29 mouse cellular contexts compared by ENCODE assay signal in the genomic region with DNA sequence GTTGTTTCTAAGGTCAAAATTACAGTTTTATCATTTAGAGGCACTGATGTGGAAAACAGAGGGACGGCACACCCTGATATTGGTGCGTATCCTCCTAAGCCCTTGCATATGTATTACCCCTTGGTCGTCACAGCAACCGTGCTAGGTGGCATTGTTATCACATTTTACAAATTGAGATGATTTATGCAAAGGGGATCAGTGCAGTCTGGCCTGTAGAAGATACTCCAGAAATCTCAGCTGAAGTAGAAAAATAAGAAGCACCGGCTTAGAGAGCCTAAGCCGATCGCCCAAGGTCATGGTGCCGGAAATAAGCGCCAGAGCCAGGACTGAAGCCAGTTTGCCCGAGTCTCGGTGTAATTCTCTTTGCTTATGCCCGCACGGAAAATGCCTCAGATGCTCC.
DNase-seq lines count a peak whose midpoint lies in the region; ATAC-seq lines count a peak whose summit lies in the region.
"Had no signal": no experiment of that assay in that cellular context is flagged by ENCODE, and none has a peak within 500 bp of the region (broad histone marks: within the 10 kb centered on the region; RNA-seq: fewer than 3 reads in every experiment).

No protein-coding gene starts in this region.

- no peak overlapping the region for H3K27ac ChIP-seq in forebrain, embryonic 16.5 days (ENCODE audit: low read length)
- H3K27ac ChIP-seq in forebrain, embryonic 12.5 days: no peak overlapping the region
- H3K27ac ChIP-seq in midbrain, embryonic 14.5 days (replicated peaks; ENCODE audit: low read depth, low read length): 0 out of 2 replicates have a peak overlapping the region, but pooled peaks have one; percentile 23
- H3K27ac ChIP-seq: embryonic facial prominence, embryonic 13.5 days; hindbrain, embryonic 15.5 days; limb, embryonic 12.5 days; liver, embryonic 15.5 days; neural tube, embryonic 13.5 days; stomach, postnatal 0 days had no signal

- peak; percentile 67; the same call in 1 of the 2 replicates for ATAC-seq in forebrain, embryonic 16.5 days
- no peak for ATAC-seq in forebrain, embryonic 12.5 days (ENCODE audit: low FRiP score)
- peak; percentile 67; the same call in 1 of the 2 replicates for ATAC-seq in midbrain, embryonic 14.5 days (ENCODE audit: low FRiP score, low TSS enrichment)
- ATAC-seq: activated CD4-positive, CD25-positive, alpha-beta regulatory T cell, adult 4 months; inflammation-experienced regulatory T-cells, adult 6 months had no signal

- no peak overlapping the region for H3K4me2 ChIP-seq in forebrain, embryonic 16.5 days (ENCODE audit: low read length)
- no peak overlapping the region for H3K4me2 ChIP-seq in forebrain, embryonic 12.5 days
- H3K4me2 ChIP-seq in midbrain, embryonic 14.5 days (ENCODE audit: low read length): peak overlapping the region; percentile 5; the same call in 1 of the 2 replicates
- H3K4me2 ChIP-seq: embryonic facial prominence, embryonic 13.5 days; heart, embryonic 12.5 days; hindbrain, embryonic 15.5 days; limb, embryonic 12.5 days; liver, embryonic 15.5 days; lung, embryonic 14.5 days; neural tube, embryonic 13.5 days had no signal

- DNase-seq in adrenal gland, postnatal 10 days: peak; percentile 23
- DNase-seq in adrenal gland, postnatal 14 days: peak; percentile 21
- peak; percentile 66 for DNase-seq in midbrain, embryonic 14.5 days
- DNase-seq in frontal cortex, postnatal 10 days (ENCODE audit: low spot score in 2 of 2): no peak
- DNase-seq in embryo, embryonic 9.5 days (ENCODE audit: extremely low spot score): no peak
- DNase-seq: B cell, adult 2 months; cerebellum, adult 11-12 months; cerebellum, adult 9-11 months; embryo, embryonic 11 days; gastrocnemius, postnatal 25 days; heart, adult 11 months; heart, postnatal 4 days; kidney, adult 11 months; kidney, postnatal 25 days; lung, embryonic 14.5 days; right cerebral cortex, postnatal 4 days; thymus, adult 18-20 months; thymus, postnatal 25 days had no signal

- H3K9ac ChIP-seq in forebrain, embryonic 16.5 days (replicated peaks; ENCODE audit: low read depth, low read length): no peak overlapping the region
- H3K9ac ChIP-seq in forebrain, embryonic 12.5 days: no peak overlapping the region
- H3K9ac ChIP-seq in midbrain, embryonic 14.5 days (replicated peaks; ENCODE audit: low read length): no peak overlapping the region
- H3K9ac ChIP-seq: embryonic facial prominence, embryonic 13.5 days; heart, embryonic 12.5 days; hindbrain, embryonic 15.5 days; limb, embryonic 12.5 days; liver, embryonic 15.5 days; lung, embryonic 14.5 days; neural tube, embryonic 13.5 days had no signal

- no peaks in the 10 kb centered on the region for H3K36me3 ChIP-seq in forebrain, embryonic 16.5 days (ENCODE audit: control insufficient read depth, insufficient read depth)
- H3K36me3 ChIP-seq in forebrain, embryonic 12.5 days (replicated peaks): no peaks in the 10 kb centered on the region
- H3K36me3 ChIP-seq in midbrain, embryonic 14.5 days (ENCODE audit: control insufficient read depth, insufficient read depth, low read length): no peaks in the 10 kb centered on the region
- H3K36me3 ChIP-seq: embryonic facial prominence, embryonic 13.5 days; heart, embryonic 12.5 days; hindbrain, embryonic 15.5 days; limb, embryonic 12.5 days; liver, embryonic 15.5 days; neural tube, embryonic 13.5 days had no signal

- H3K4me3 ChIP-seq in forebrain, embryonic 16.5 days (replicated peaks; ENCODE audit: low read length): no peak overlapping the region
- no peak overlapping the region for H3K4me3 ChIP-seq in forebrain, embryonic 12.5 days (replicated peaks)
- no peak overlapping the region for H3K4me3 ChIP-seq in midbrain, embryonic 14.5 days (replicated peaks; ENCODE audit: low read depth, low read length)
- H3K4me3 ChIP-seq: embryonic facial prominence, embryonic 13.5 days; heart, embryonic 12.5 days; hindbrain, embryonic 15.5 days; limb, embryonic 12.5 days; liver, embryonic 15.5 days; neural tube, embryonic 13.5 days had no signal

- H3K27me3 ChIP-seq in forebrain, embryonic 16.5 days (replicated peaks; ENCODE audit: control insufficient read depth, insufficient read depth, low read length): no peaks in the 10 kb centered on the region
- no peaks in the 10 kb centered on the region for H3K27me3 ChIP-seq in forebrain, embryonic 12.5 days
- H3K27me3 ChIP-seq in midbrain, embryonic 14.5 days (ENCODE audit: control insufficient read depth, insufficient read depth, low read length): no peaks in the 10 kb centered on the region
- H3K27me3 ChIP-seq: embryonic facial prominence, embryonic 13.5 days; heart, embryonic 12.5 days; hindbrain, embryonic 15.5 days; limb, embryonic 12.5 days; liver, embryonic 15.5 days; neural tube, embryonic 13.5 days had no signal

- WGBS in forebrain, embryonic 16.5 days: 79% methylated on average over 13 of the region's 13 CpGs
- 80% methylated on average over 13 of the region's 13 CpGs for WGBS in forebrain, embryonic 12.5 days
- 31% methylated on average over 13 of the region's 13 CpGs for WGBS in midbrain, embryonic 14.5 days

- no peaks in the 10 kb centered on the region for H3K9me3 ChIP-seq in forebrain, embryonic 16.5 days (ENCODE audit: control insufficient read depth, low read length)
- H3K9me3 ChIP-seq in forebrain, embryonic 12.5 days: no peaks in the 10 kb centered on the region
- H3K9me3 ChIP-seq in midbrain, embryonic 14.5 days (ENCODE audit: control insufficient read depth, low read length): no peaks in the 10 kb centered on the region
- H3K9me3 ChIP-seq: embryonic facial prominence, embryonic 13.5 days; heart, embryonic 12.5 days; hindbrain, embryonic 15.5 days; limb, embryonic 12.5 days; liver, embryonic 15.5 days; neural tube, embryonic 13.5 days had no signal

- peaks cover 4% of the 10 kb centered on the region; the same call in 1 of the 2 replicates for H3K4me1 ChIP-seq in forebrain, embryonic 16.5 days (replicated peaks; ENCODE audit: control insufficient read depth, insufficient read depth, low read length)
- peaks cover 8% of the 10 kb centered on the region for H3K4me1 ChIP-seq in forebrain, embryonic 12.5 days
- H3K4me1 ChIP-seq in midbrain, embryonic 14.5 days (ENCODE audit: control insufficient read depth, insufficient read depth, low read length): peaks cover 8% of the 10 kb centered on the region
- H3K4me1 ChIP-seq: embryonic facial prominence, embryonic 13.5 days; hindbrain, embryonic 15.5 days; limb, embryonic 12.5 days; liver, embryonic 15.5 days; neural tube, embryonic 13.5 days had no signal

Comparison
In these comparisons a context has a peak if more than half of its experiments do, and no peak if none do; other contexts are left out.
1. DNase-seq: peak in adrenal gland, postnatal 10 days (single experiment), adrenal gland, postnatal 14 days (single experiment) and midbrain, embryonic 14.5 days (single experiment); none in frontal cortex, postnatal 10 days (0 of 2) and embryo, embryonic 9.5 days (single experiment).